Mouse (Mus musculus) ES-Bruce4 (cell line): ENCODE results near the gene BC030867.

Experiments
- CTCF ChIP-seq: IDR thresholded peaks from one replicate; pipeline ENCODE4 v1.8.1; 2011; ENCODE audit warnings: low read depth, low read length
- POLR2A ChIP-seq: IDR thresholded peaks from one replicate; pipeline ENCODE4 v1.8.1; 2011; ENCODE audit warnings: low read length; ENCODE audit not compliant: insufficient read depth

GRCm38 (mm10) chr11:102227270-102228190 lies 21.2 kb upstream of the BC030867 start:
- TF ChIP-seq POLR2A (no peak), CTCF (no peak)
